Mouse (Mus musculus) olfactory bulb, adult 2 months (tissue): ENCODE measurements around the gene Calcr.
"Not testable (repeated sequence)": the region's sequence is repeated elsewhere in the genome, so short reads cannot be mapped to it uniquely, and the experiment has no call there.

Experiments
- CTCF ChIP-seq: fragments of 200-500 bp; IDR thresholded peaks from 2 replicates; pipeline ENCODE4 v1.5.1; 2012; ENCODE audit warnings: low read depth, mild to moderate bottlenecking, low read length, moderate library complexity; ENCODE audit not compliant: insufficient read depth
- POLR2A ChIP-seq: fragments of 200-500 bp; IDR thresholded peaks from 2 replicates; pipeline ENCODE4 v1.6.1; 2012; ENCODE audit warnings: mild to moderate bottlenecking, low read depth, low read length, moderate library complexity; ENCODE audit not compliant: insufficient read depth

GRCm38 (mm10) chr6:3671941-3672340, 92.6 kb downstream of the Calcr start:
- not testable (repeated sequence) for TF ChIP-seq POLR2A, CTCF
